Mouse (Mus musculus): ENCODE measurements at regions not wholly inside any gene's neighbourhood (a gene's known extent, or its start where the extent isn't known, plus 50 kb on each side); places are given as distances from the start of the nearest gene placed in this dataset.

GRCm38 (mm10) chr5:119338711-119339110 lies 331.8 kb upstream of the Tbx3 start:
- Histone ChIP-seq H3K9ac (replicated peaks; ENCODE audit: low read length) (no peak overlapping the region), H3K27me3 (ENCODE audit: insufficient read depth, low read length) (no peaks in the 10 kb centered on the region), H3K27ac (no peak overlapping the region), H3K4me2 (ENCODE audit: low read depth, low read length) (no peak overlapping the region), H3K36me3 (ENCODE audit: insufficient read depth, low read length) (no peaks in the 10 kb centered on the region), H3K4me3 (ENCODE audit: low read length) (no peak overlapping the region), H3K4me1 (ENCODE audit: insufficient read depth, low read length) (no peaks in the 10 kb centered on the region), H3K9me3 (ENCODE audit: low read length) (no peaks in the 10 kb centered on the region)
- no peak for DNase-seq (ENCODE audit: low spot score)
- WGBS, result 92% methylated on average over 6 of the region's 6 CpGs
- no peak for ATAC-seq
- no peak for TF ChIP-seq CTCF (IDR thresholded peaks at IDR 0.05; ENCODE audit: low read depth)

GRCm38 (mm10) chr5:119348303-119348702 lies 322.2 kb upstream of the Tbx3 start:
- Histone ChIP-seq H3K36me3 (ENCODE audit: insufficient read depth, low read length) (no peaks in the 10 kb centered on the region), H3K9ac (replicated peaks; ENCODE audit: low read length) (no peak overlapping the region), H3K4me1 (ENCODE audit: insufficient read depth, low read length) (no peaks in the 10 kb centered on the region), H3K27ac (no peak overlapping the region), H3K27me3 (ENCODE audit: insufficient read depth, low read length) (no peaks in the 10 kb centered on the region), H3K4me2 (ENCODE audit: low read depth, low read length) (no peak overlapping the region), H3K9me3 (ENCODE audit: low read length) (no peaks in the 10 kb centered on the region), H3K4me3 (ENCODE audit: low read length) (no peak overlapping the region)
- 42% methylated on average over 4 of the region's 4 CpGs for WGBS
- DNase-seq (ENCODE audit: low spot score) (no peak), ATAC-seq (no peak)
- TF ChIP-seq CTCF (IDR thresholded peaks at IDR 0.05; ENCODE audit: low read depth), result no peak

- Histone ChIP-seq H3K4me1 (ENCODE audit: insufficient read depth, low read length) (no peaks in the 10 kb centered on the region), H3K4me2 (ENCODE audit: low read depth, low read length) (no peak overlapping the region), H3K27ac (no peak overlapping the region), H3K27me3 (ENCODE audit: insufficient read depth, low read length) (no peaks in the 10 kb centered on the region), H3K9me3 (ENCODE audit: low read length) (no peaks in the 10 kb centered on the region), H3K4me3 (ENCODE audit: low read length) (no peak overlapping the region), H3K36me3 (ENCODE audit: insufficient read depth, low read length) (no peaks in the 10 kb centered on the region), H3K9ac (replicated peaks; ENCODE audit: low read length) (no peak overlapping the region)
- WGBS, result 71% methylated on average over 6 of the region's 6 CpGs
- DNase-seq (ENCODE audit: low spot score) (peak; percentile 8), ATAC-seq (no peak)
- TF ChIP-seq CTCF (IDR thresholded peaks at IDR 0.05; ENCODE audit: low read depth), result no peak
These were observed 321.1 kb upstream of the Tbx3 start for GRCm38 (mm10) chr5:119349395-119349794.

- Histone ChIP-seq H3K4me3 (ENCODE audit: low read length) (no peak overlapping the region), H3K27ac (no peak overlapping the region), H3K4me1 (ENCODE audit: insufficient read depth, low read length) (no peaks in the 10 kb centered on the region), H3K4me2 (ENCODE audit: low read depth, low read length) (no peak overlapping the region), H3K36me3 (ENCODE audit: insufficient read depth, low read length) (no peaks in the 10 kb centered on the region), H3K9ac (replicated peaks; ENCODE audit: low read length) (no peak overlapping the region), H3K27me3 (ENCODE audit: insufficient read depth, low read length) (no peaks in the 10 kb centered on the region), H3K9me3 (ENCODE audit: low read length) (no peaks in the 10 kb centered on the region)
- no peak for DNase-seq (ENCODE audit: low spot score)
- no peak for ATAC-seq
- TF ChIP-seq CTCF (IDR thresholded peaks at IDR 0.05; ENCODE audit: low read depth), result no peak
- 76% methylated on average over 8 of the region's 8 CpGs for WGBS
These were observed 320.0 kb upstream of the Tbx3 start for GRCm38 (mm10) chr5:119350325-119350915.

GRCm38 (mm10) chr5:119355471-119355870 lies 315.0 kb upstream of the Tbx3 start:
- no peaks in the 10 kb centered on the region for H3K9me3 ChIP-seq (ENCODE audit: low read length)
- no peak for TF ChIP-seq CTCF (IDR thresholded peaks at IDR 0.05; ENCODE audit: low read depth)
- 89% methylated on average over 10 of the region's 10 CpGs for WGBS
- H3K4me2 ChIP-seq (ENCODE audit: low read depth, low read length), result no peak overlapping the region
- no peaks in the 10 kb centered on the region for H3K36me3 ChIP-seq (ENCODE audit: insufficient read depth, low read length)
- no peaks in the 10 kb centered on the region for H3K4me1 ChIP-seq (ENCODE audit: insufficient read depth, low read length)
- no peak for ATAC-seq
- H3K9ac ChIP-seq (replicated peaks; ENCODE audit: low read length), result no peak overlapping the region
- no peaks in the 10 kb centered on the region for H3K27me3 ChIP-seq (ENCODE audit: insufficient read depth, low read length)
- DNase-seq (ENCODE audit: low spot score), result no peak
- no peak overlapping the region for H3K4me3 ChIP-seq (ENCODE audit: low read length)
- H3K27ac ChIP-seq, result no peak overlapping the region

GRCm38 (mm10) chr5:119356051-119356450 lies 314.4 kb upstream of the Tbx3 start:
- H3K9me3 ChIP-seq (ENCODE audit: low read length), result no peaks in the 10 kb centered on the region
- H3K4me2 ChIP-seq (ENCODE audit: low read depth, low read length), result no peak overlapping the region
- ATAC-seq (no peak), DNase-seq (ENCODE audit: low spot score) (no peak)
- TF ChIP-seq CTCF (IDR thresholded peaks at IDR 0.05; ENCODE audit: low read depth), result no peak
- no peaks in the 10 kb centered on the region for H3K36me3 ChIP-seq (ENCODE audit: insufficient read depth, low read length)
- H3K4me3 ChIP-seq (ENCODE audit: low read length), result no peak overlapping the region
- no peaks in the 10 kb centered on the region for H3K4me1 ChIP-seq (ENCODE audit: insufficient read depth, low read length)
- no peak overlapping the region for H3K27ac ChIP-seq
- 78% methylated on average over 5 of the region's 5 CpGs for WGBS
- H3K9ac ChIP-seq (replicated peaks; ENCODE audit: low read length), result no peak overlapping the region
- no peaks in the 10 kb centered on the region for H3K27me3 ChIP-seq (ENCODE audit: insufficient read depth, low read length)

GRCm38 (mm10) chr5:119359709-119360108 lies 310.8 kb upstream of the Tbx3 start:
- Histone ChIP-seq H3K9ac (replicated peaks; ENCODE audit: low read length) (no peak overlapping the region), H3K27ac (no peak overlapping the region), H3K27me3 (ENCODE audit: insufficient read depth, low read length) (no peaks in the 10 kb centered on the region), H3K9me3 (ENCODE audit: low read length) (no peaks in the 10 kb centered on the region), H3K36me3 (ENCODE audit: insufficient read depth, low read length) (no peaks in the 10 kb centered on the region), H3K4me1 (ENCODE audit: insufficient read depth, low read length) (no peaks in the 10 kb centered on the region), H3K4me3 (ENCODE audit: low read length) (no peak overlapping the region), H3K4me2 (ENCODE audit: low read depth, low read length) (no peak overlapping the region)
- no peak for TF ChIP-seq CTCF (IDR thresholded peaks at IDR 0.05; ENCODE audit: low read depth)
- 52% methylated on average over 5 of the region's 5 CpGs for whole genome bisulfite sequencing
- no peak for ATAC-seq
- no peak for DNase-seq (ENCODE audit: low spot score)
